Mouse (Mus musculus) thymus, postnatal 4 days (tissue): ENCODE results near the gene Amph.

Source experiments
- DNase-seq: peaks from one replicate; pipeline ENCODE4 v3.0.0; 2021

Gene Amph

DNA sequence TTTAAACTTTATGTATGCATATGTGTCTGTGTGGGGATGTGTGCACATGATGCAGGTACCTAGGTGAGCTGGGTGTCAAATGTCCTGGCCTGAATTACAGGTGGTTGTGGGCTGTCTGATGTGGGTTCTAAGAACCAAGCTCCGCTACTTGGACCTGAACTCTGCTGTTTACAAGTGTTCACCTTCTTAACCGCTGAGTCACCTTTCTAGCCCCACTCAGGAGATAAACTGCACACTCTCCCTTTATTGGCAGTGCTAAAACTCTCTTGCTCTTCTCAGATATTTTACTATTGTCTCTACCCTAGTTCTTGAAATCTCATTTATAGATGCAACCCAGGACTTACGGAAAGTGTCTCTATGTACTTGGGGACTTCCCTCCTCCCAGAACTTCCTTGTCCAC is 199.5 kb downstream of the Amph start:
- no peak for DNase-seq

DNA sequence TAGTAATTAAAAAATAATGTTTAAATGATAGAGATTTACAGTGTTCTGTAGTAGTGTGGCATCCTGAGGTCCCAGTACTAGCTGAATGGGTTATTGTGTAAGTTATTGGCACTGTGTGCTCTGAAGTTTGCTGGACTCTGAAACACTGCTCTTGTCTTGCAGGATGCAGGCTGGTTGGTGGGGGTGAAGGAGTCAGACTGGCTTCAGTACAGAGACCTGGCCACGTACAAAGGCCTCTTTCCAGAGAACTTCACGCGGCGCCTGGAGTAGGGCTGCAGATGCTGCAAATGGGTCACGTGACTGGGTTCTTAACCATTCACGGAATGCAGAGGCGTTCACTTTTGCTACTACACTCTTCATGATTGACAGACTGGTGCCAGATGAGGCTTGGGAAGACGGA is 201.6 kb downstream of the Amph start:
- DNase-seq: no peak

- no peak for DNase-seq
These were observed 202.7 kb downstream of the Amph start for GRCm38 (mm10) chr13:19150438-19151301.

DNA sequence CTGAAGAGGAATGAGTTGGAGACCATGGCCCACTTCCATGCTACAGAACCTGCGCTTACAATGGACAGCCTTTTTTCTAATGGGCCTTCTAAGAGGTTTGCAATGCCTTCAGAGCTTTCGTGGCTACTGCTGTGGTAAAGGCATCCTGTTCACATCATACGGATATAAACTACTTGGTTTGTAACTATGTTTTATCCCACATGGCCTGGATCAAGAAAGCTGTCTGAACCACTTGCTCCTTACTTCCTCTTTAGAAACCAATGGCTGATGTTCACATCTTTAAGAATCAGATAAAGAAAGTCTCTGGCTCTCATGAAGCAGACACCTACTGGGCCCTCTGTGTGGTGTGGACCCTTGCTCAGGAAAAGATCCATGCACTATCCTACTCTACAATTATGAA is 204.1 kb downstream of the Amph start:
- no peak for DNase-seq

DNA sequence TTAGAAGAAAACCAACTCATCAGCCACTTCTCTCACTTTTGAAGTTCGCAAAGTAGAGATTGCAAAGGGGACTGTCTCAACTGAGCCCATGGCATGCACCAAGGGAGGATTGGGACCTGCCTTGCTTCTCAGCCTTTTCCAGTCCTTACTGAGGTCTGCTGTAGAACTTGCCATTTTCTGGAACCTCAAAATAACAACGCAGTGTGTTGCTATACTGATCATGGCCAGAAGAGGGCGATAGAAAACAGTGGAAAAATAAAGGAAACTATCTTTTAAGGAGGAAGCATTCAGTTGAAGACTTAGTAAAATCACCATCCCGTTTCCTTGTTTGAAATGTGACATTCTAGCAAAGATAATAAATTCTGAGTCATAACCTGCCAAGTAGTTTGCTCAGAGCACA is 210.5 kb downstream of the Amph start:
- DNase-seq: peak; percentile 60

DNA sequence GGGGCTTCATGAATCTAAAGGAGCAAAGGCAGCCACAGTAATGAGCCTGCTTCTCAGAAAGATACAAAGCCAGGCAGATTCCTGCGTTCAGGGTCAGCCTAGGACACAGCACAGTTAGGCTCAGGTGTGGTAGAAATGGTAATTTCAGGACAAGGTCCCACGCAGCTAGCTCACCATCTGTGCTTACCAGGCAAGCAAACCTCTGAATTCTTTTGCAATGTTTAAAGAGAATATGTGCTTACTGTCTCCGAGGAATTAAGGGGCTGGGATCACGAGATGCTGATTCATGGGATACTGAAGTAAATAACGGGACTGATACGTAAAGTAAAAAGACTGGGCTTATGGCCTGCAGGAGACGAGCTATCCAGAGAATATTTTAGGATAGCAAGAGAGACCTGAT is 212.6 kb downstream of the Amph start:
- no peak for DNase-seq

GRCm38 (mm10) chr13:19161111-19161510 is 213.1 kb downstream of the Amph start:
- no peak for DNase-seq

DNA sequence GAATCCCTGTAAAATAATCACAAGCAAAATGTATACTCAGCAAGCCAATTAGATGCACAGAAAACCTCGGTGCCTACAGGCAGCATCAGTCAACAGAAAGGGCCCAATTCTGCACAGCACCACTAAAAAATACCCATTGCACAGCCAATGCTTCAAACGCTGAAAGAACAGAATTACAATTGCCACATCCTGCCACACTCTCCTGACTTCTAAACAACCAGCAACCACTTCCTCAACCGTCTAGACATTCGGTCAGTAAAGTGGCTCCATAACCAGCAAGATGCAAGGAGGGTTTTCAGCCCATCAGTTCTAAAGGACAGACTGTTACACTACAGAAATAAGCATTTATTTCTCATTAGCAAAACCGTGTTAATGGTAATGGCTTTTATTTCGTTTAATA is 214.1 kb downstream of the Amph start:
- DNase-seq: peak; percentile 30

GRCm38 (mm10) chr13:19177662-19178259 is 229.8 kb downstream of the Amph start:
- DNase-seq: peak; percentile 60

GRCm38 (mm10) chr13:19178351-19178750 is 230.3 kb downstream of the Amph start:
- no peak for DNase-seq

DNA sequence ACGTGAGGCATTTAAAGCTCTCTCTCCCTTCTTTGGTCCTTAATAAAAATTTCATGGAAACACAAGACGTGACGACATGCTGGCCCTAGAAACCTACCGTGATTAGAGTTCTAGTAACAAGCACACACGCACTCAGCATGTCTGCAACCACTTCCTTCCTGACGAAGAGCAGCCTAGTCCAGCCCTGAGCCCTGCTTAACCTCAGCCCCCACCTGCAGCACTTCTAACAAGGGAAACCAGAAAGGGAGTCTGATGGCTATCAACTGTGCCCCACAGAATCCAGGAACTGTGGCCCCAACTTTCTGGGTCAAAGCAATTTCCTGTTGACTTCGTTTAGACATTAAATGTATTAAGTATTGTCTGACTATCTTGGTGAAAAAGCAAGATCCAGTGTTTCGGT is 234.3 kb downstream of the Amph start:
- peak; percentile 66 for DNase-seq

- no peak for DNase-seq
These were observed 242.0 kb downstream of the Amph start for GRCm38 (mm10) chr13:19190052-19190451.

- no peak for DNase-seq
These were observed 246.8 kb downstream of the Amph start for GRCm38 (mm10) chr13:19194803-19195202.

- DNase-seq: no peak
These were observed 247.5 kb downstream of the Amph start for GRCm38 (mm10) chr13:19195456-19195855.
